Mouse (Mus musculus) liver, adult 2 months (tissue): ENCODE data around the gene Csf3.

ENCODE experiments used
- CTCF ChIP-seq: fragments of 200-500 bp; IDR thresholded peaks from 2 replicates; pipeline ENCODE4 v1.5.1; 2011; ENCODE audit warnings: low read depth, low read length, control low read depth
- POLR2A ChIP-seq: fragments of 200-500 bp; IDR thresholded peaks from 2 replicates; pipeline ENCODE4 v1.6.1; 2011; ENCODE audit warnings: low read length, control low read depth; ENCODE audit not compliant: insufficient read depth; ENCODE audit errors: extremely low read depth

GRCm38 (mm10) chr11:98675829-98676363 is 25.2 kb upstream of the Csf3 start:
- TF ChIP-seq CTCF (no peak), POLR2A (no peak)
